Mouse (Mus musculus): ENCODE measurements around the gene Tmem33.

Tmem33 gene

GRCm38 (mm10) chr5:67258473-67258872 is 1.9 kb upstream of the Tmem33 start:
- no peak for DNase-seq (ENCODE audit: low spot score)

- DNase-seq (ENCODE audit: low spot score), result no peak
These were observed 220 bp upstream of the Tmem33 start for GRCm38 (mm10) chr5:67260159-67260530.

GRCm38 (mm10) chr5:67262964-67263363 is 2.6 kb downstream of the Tmem33 start:
- no peak for DNase-seq (ENCODE audit: low spot score)

GRCm38 (mm10) chr5:67266106-67266505 is 5.7 kb downstream of the Tmem33 start:
- no peak for DNase-seq (ENCODE audit: low spot score)

- DNase-seq (ENCODE audit: low spot score), result no peak
These were observed 8.9 kb downstream of the Tmem33 start for GRCm38 (mm10) chr5:67269309-67269708.

GRCm38 (mm10) chr5:67279407-67279806 is 19.0 kb downstream of the Tmem33 start:
- DNase-seq (ENCODE audit: low spot score), result no peak

GRCm38 (mm10) chr5:67279840-67280239 is 19.5 kb downstream of the Tmem33 start:
- no peak for DNase-seq (ENCODE audit: low spot score)

GRCm38 (mm10) chr5:67280400-67280799 is 20.0 kb downstream of the Tmem33 start:
- no peak for DNase-seq (ENCODE audit: low spot score)

- DNase-seq (ENCODE audit: low spot score), result no peak
These were observed 34.7 kb downstream of the Tmem33 start for GRCm38 (mm10) chr5:67295029-67295428.

GRCm38 (mm10) chr5:67295682-67296081 is 35.3 kb downstream of the Tmem33 start:
- DNase-seq (ENCODE audit: low spot score), result no peak

GRCm38 (mm10) chr5:67296171-67296570 is 35.8 kb downstream of the Tmem33 start:
- no peak for DNase-seq (ENCODE audit: low spot score)

- no peak for DNase-seq (ENCODE audit: low spot score)
These were observed 36.9 kb downstream of the Tmem33 start for GRCm38 (mm10) chr5:67297026-67297813.

- no peak for DNase-seq (ENCODE audit: low spot score)
These were observed 39.6 kb downstream of the Tmem33 start for GRCm38 (mm10) chr5:67299847-67300412.

- no peak for DNase-seq (ENCODE audit: low spot score)
These were observed 40.7 kb downstream of the Tmem33 start for GRCm38 (mm10) chr5:67300926-67301597.

GRCm38 (mm10) chr5:67301722-67302331 is 41.5 kb downstream of the Tmem33 start:
- DNase-seq (ENCODE audit: low spot score), result no peak

- no peak for DNase-seq (ENCODE audit: low spot score)
These were observed 43.5 kb downstream of the Tmem33 start for GRCm38 (mm10) chr5:67303816-67304215.

- DNase-seq (ENCODE audit: low spot score), result peak; percentile 93
These were observed 46.5 kb downstream of the Tmem33 start, which contains the start of gene Slc30a9 for GRCm38 (mm10) chr5:67306698-67307521. Gene Slc30a9 (plus strand): TSS chr5:67306955.

- DNase-seq (ENCODE audit: low spot score), result no peak
These were observed 47.4 kb downstream of the Tmem33 start for GRCm38 (mm10) chr5:67307659-67308222.

GRCm38 (mm10) chr5:67311811-67312521 is 51.6 kb downstream of the Tmem33 start:
- DNase-seq (ENCODE audit: low spot score), result no peak

- DNase-seq (ENCODE audit: low spot score), result no peak
These were observed 52.1 kb downstream of the Tmem33 start for GRCm38 (mm10) chr5:67312522-67312851.

Data from ovary, postnatal 36 days (tissue).